Mouse (Mus musculus) intestine, embryonic 16.5 days (tissue): Measurements from ENCODE around the gene Trp53tg5. TPM values are rescaled to one million over a fixed set of nuclear protein-coding genes. Genes with fewer than 3 reads are reported as not detected.

Experiments used
- ATAC-seq: fragments of 200-750 bp; cut with Nextera tagmentation; 2 replicates; pipeline ENCODE4 v1.8.0; 2017; ENCODE audit warnings: moderate TSS enrichment, moderate library complexity
- H3K27ac ChIP-seq: fragments of 300-500 bp; sonication (generic); 2 replicates; pipeline ENCODE4 v1.5.1; 2014; ENCODE audit warnings: mild to moderate bottlenecking, low read length
- H3K27me3 ChIP-seq: fragments of 300-500 bp; sonication (generic); replicated peaks from 2 replicates; pipeline ENCODE4 v1.6.1; 2014; ENCODE audit warnings: low read length, control low read depth, mixed read lengths; ENCODE audit not compliant: control insufficient read depth, insufficient read depth
- H3K36me3 ChIP-seq: fragments of 300-500 bp; sonication (generic); 2 replicates; pipeline ENCODE4 v1.6.1; 2014; ENCODE audit warnings: low read length, control low read depth; ENCODE audit not compliant: control insufficient read depth, insufficient read depth
- H3K4me1 ChIP-seq: fragments of 300-500 bp; sonication (generic); 2 replicates; pipeline ENCODE4 v1.6.1; 2014; ENCODE audit warnings: low read length, control low read depth, mixed read lengths; ENCODE audit not compliant: control insufficient read depth, insufficient read depth
- H3K4me2 ChIP-seq: fragments of 300-500 bp; sonication (generic); 2 replicates; pipeline ENCODE4 v1.6.1; 2014; ENCODE audit warnings: low read depth, low read length, control low read depth
- H3K4me3 ChIP-seq: fragments of 300-500 bp; sonication (generic); 2 replicates; pipeline ENCODE4 v1.5.1; 2014; ENCODE audit warnings: mild to moderate bottlenecking, low read length
- H3K9ac ChIP-seq: fragments of 300-500 bp; sonication (generic); 2 replicates; pipeline ENCODE4 v1.6.1; 2014; ENCODE audit warnings: low read depth, low read length
- H3K9me3 ChIP-seq: fragments of 300-500 bp; sonication (generic); 2 replicates; pipeline ENCODE4 v1.6.1; 2016; ENCODE audit warnings: low read length, control low read depth; ENCODE audit not compliant: control insufficient read depth
- WGBS: fragments of 180-500 bp; shearing (Covaris S2); extraction: QIAGEN DNeasy Blood & Tissue Kit; methylation state at CpG from one replicate; pipeline ENCODE4 v1.1.7; 2014; 5-methylcytosine and 5-hydroxymethylcytosine counted together
- polyA plus RNA-seq: library from polyadenylated mRNA; unstranded; fragments of >200 nt; fragmentation: Nextera tagmentation; extraction: Ambion mirVana; gene quantifications from 2 replicates; pipeline ENCODE4 v1.2.1, GENCODE M21; 2015

Trp53tg5 gene
- polyA plus RNA-seq, 1 experiment from 2014 or later: not detected

- Histone ChIP-seq H3K27ac (peak overlapping the region; percentile 57; the same call in 1 of the 2 replicates), H3K9me3 (no peaks in the 10 kb centered on the region; the same call in 1 of the 2 replicates), H3K27me3 (no peaks in the 10 kb centered on the region), H3K9ac (no peak overlapping the region), H3K4me3 (no peak overlapping the region), H3K4me2 (no peak overlapping the region), H3K4me1 (peaks cover 22% of the 10 kb centered on the region), H3K36me3 (no peaks in the 10 kb centered on the region)
- peak; percentile 81 for ATAC-seq
- 67% methylated on average over 3 of the region's 3 CpGs for WGBS
These were observed 41.4 kb upstream of the Trp53tg5 start for GRCm38 (mm10) chr2:164514916-164515315.

GRCm38 (mm10) chr2:164513389-164513788 is 39.9 kb upstream of the Trp53tg5 start:
- peaks cover 19% of the 10 kb centered on the region for H3K4me1 ChIP-seq
- no peak for ATAC-seq
- H3K27ac ChIP-seq: no peak overlapping the region
- H3K27me3 ChIP-seq: no peaks in the 10 kb centered on the region
- WGBS: 64% methylated on average over 8 of the region's 8 CpGs
- no peak overlapping the region for H3K4me2 ChIP-seq
- 0 out of 2 replicates have a peak, but pooled peaks cover 2% of the 10 kb centered on the region for H3K36me3 ChIP-seq
- H3K4me3 ChIP-seq: no peak overlapping the region
- no peak overlapping the region for H3K9ac ChIP-seq
- no peaks in the 10 kb centered on the region; the same call in 1 of the 2 replicates for H3K9me3 ChIP-seq

- Histone ChIP-seq H3K4me1 (peaks cover 19% of the 10 kb centered on the region), H3K9me3 (no peaks in the 10 kb centered on the region; the same call in 1 of the 2 replicates), H3K4me3 (no peak overlapping the region), H3K27me3 (no peaks in the 10 kb centered on the region), H3K4me2 (no peak overlapping the region), H3K27ac (0 out of 2 replicates have a peak overlapping the region, but pooled peaks have one; percentile 46), H3K9ac (0 out of 2 replicates have a peak overlapping the region, but pooled peaks have one; percentile 1), H3K36me3 (0 out of 2 replicates have a peak, but pooled peaks cover 2% of the 10 kb centered on the region)
- peak; percentile 55 for ATAC-seq
- 60% methylated on average over 11 of the region's 14 CpGs for WGBS
These were observed 38.8 kb upstream of the Trp53tg5 start for GRCm38 (mm10) chr2:164512121-164512909.

GRCm38 (mm10) chr2:164510621-164511190 is 37.2 kb upstream of the Trp53tg5 start:
- H3K27ac ChIP-seq: no peak overlapping the region
- 0 out of 2 replicates have a peak, but pooled peaks cover 2% of the 10 kb centered on the region for H3K36me3 ChIP-seq
- no peaks in the 10 kb centered on the region for H3K27me3 ChIP-seq
- WGBS: 54% methylated on average over 5 of the region's 5 CpGs
- no peaks in the 10 kb centered on the region for H3K9me3 ChIP-seq
- H3K9ac ChIP-seq: no peak overlapping the region
- no peak overlapping the region for H3K4me2 ChIP-seq
- H3K4me3 ChIP-seq: no peak overlapping the region
- no peak for ATAC-seq
- H3K4me1 ChIP-seq: peaks cover 19% of the 10 kb centered on the region

DNA sequence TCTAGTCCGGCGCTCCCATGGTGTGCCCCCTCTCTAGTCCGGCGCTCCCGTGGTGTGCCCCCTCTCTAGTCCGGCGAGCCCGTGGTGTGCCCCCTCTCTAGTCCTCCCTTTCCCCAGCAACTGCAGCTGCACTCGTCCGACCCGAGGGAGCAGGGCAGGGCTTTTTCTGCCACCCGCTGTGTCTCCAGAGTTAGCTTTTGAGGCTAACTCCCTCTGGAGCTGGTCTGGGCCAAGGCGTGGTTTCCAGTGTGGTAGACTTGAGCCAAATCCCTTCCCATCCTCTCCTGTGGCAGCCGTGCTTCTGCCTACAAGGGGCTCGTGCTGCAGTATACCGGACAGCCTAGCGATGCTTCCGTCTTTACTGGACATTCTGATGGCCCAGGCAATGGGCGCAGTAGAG is 34.3 kb upstream of the Trp53tg5 start:
- H3K4me3 ChIP-seq: no peak overlapping the region
- peaks cover 9% of the 10 kb centered on the region for H3K4me1 ChIP-seq
- H3K9ac ChIP-seq: no peak overlapping the region
- 87% methylated on average over 19 of the region's 19 CpGs for WGBS
- H3K27me3 ChIP-seq: no peaks in the 10 kb centered on the region
- no peak for ATAC-seq
- H3K36me3 ChIP-seq: peaks cover 22% of the 10 kb centered on the region
- H3K4me2 ChIP-seq: no peak overlapping the region
- H3K27ac ChIP-seq: no peak overlapping the region
- 0 out of 2 replicates have a peak, but pooled peaks cover 3% of the 10 kb centered on the region for H3K9me3 ChIP-seq

- no peaks in the 10 kb centered on the region for H3K4me1 ChIP-seq
- no peak for ATAC-seq
- H3K9me3 ChIP-seq: 0 out of 2 replicates have a peak, but pooled peaks cover 3% of the 10 kb centered on the region
- H3K27ac ChIP-seq: no peak overlapping the region
- no peaks in the 10 kb centered on the region for H3K27me3 ChIP-seq
- WGBS: 66% methylated on average over 4 of the region's 4 CpGs
- H3K9ac ChIP-seq: no peak overlapping the region
- no peak overlapping the region for H3K4me3 ChIP-seq
- peaks cover 29% of the 10 kb centered on the region for H3K36me3 ChIP-seq
- no peak overlapping the region for H3K4me2 ChIP-seq
These were observed 32.3 kb upstream of the Trp53tg5 start for GRCm38 (mm10) chr2:164505619-164506347.

- WGBS: 98% methylated on average over 3 of the region's 3 CpGs
- no peak overlapping the region for H3K27ac ChIP-seq
- H3K4me2 ChIP-seq: no peak overlapping the region
- no peak for ATAC-seq
- H3K36me3 ChIP-seq: peaks cover 34% of the 10 kb centered on the region
- H3K9ac ChIP-seq: no peak overlapping the region
- no peak overlapping the region for H3K4me3 ChIP-seq
- H3K9me3 ChIP-seq: 0 out of 2 replicates have a peak, but pooled peaks cover 3% of the 10 kb centered on the region
- H3K27me3 ChIP-seq: no peaks in the 10 kb centered on the region
- no peaks in the 10 kb centered on the region for H3K4me1 ChIP-seq
These were observed 31.4 kb upstream of the Trp53tg5 start for GRCm38 (mm10) chr2:164504919-164505318.

DNA sequence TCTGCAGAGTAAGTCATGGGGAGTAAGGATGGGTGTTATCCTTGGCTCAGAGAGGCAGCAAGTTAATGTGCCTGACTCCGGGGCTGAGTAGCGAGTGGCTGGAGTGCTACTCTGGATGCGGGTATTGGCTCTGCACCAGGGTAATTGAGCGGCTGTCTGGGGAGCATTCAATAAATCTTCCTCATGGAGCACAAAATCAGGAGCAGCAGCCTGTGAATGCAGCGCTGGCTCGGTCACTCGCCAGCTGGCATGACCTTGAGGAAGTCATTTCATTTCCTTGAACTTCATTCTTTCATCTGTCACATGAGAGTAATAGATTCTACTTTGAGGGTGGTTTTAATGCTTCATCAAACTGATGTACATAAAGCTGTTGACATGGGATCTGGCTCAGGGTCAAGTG is 27.0 kb upstream of the Trp53tg5 start:
- H3K4me1 ChIP-seq: peaks cover 5% of the 10 kb centered on the region
- no peak overlapping the region for H3K27ac ChIP-seq
- 0 out of 2 replicates have a peak, but pooled peaks cover 3% of the 10 kb centered on the region for H3K9me3 ChIP-seq
- H3K27me3 ChIP-seq: no peaks in the 10 kb centered on the region
- peaks cover 32% of the 10 kb centered on the region for H3K36me3 ChIP-seq
- no peak overlapping the region for H3K4me2 ChIP-seq
- H3K9ac ChIP-seq: no peak overlapping the region
- no peak overlapping the region for H3K4me3 ChIP-seq
- ATAC-seq: no peak
- 85% methylated on average over 7 of the region's 7 CpGs for WGBS

DNA sequence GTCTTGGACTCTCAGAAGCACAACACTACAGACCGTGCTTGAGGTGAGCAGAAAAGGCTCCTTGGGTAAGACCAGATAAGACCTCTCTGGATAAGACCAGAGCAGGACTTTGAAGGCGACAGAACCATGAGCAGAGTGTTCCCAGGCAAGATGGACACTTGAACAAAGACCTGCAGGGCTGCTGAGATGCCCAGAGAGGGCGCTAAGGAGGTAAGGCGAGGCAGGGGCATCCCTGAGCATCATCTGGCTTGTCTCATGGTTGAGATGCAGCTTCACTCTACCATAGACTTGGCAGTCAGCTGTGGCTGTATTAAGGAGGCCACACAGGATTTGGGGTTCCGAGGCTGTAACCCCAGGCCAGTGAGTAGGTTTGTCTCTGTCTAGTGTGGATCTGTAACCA is 25.8 kb upstream of the Trp53tg5 start:
- Histone ChIP-seq H3K27me3 (no peaks in the 10 kb centered on the region), H3K27ac (no peak overlapping the region), H3K9ac (no peak overlapping the region), H3K36me3 (peaks cover 23% of the 10 kb centered on the region), H3K4me1 (peaks cover 5% of the 10 kb centered on the region), H3K9me3 (0 out of 2 replicates have a peak, but pooled peaks cover 1% of the 10 kb centered on the region), H3K4me2 (no peak overlapping the region), H3K4me3 (no peak overlapping the region)
- WGBS: 75% methylated on average over 5 of the region's 5 CpGs
- no peak for ATAC-seq
